Mouse (Mus musculus): ENCODE data around the gene Prkaa2. TPM values are rescaled to one million over a fixed set of nuclear protein-coding genes. Genes with fewer than 3 reads are reported as not detected.

Gene Prkaa2
- polyA plus RNA-seq, 1 experiment from 2014 or later, result 9.8 TPM

DNA sequence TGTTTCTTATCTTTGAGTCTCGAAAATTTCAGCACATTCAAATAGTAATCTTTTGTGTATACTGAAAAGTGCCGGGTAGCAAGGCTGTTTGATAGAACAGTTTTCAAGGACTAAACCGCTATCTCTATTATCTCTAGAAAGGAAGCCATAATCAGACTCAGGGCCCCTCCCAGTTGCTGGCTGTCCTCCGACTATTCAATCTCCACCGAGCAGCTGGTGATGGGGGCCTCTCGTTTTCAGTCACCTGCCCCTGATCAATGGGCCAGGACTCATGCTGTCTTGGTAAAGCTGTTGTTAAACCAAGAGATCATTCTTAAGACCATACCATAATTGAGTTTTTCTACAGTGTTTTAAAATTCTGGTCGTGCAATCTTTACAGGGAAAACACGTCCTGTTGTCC is 105.6 kb downstream of the Prkaa2 start:
- WGBS, result 79% methylated on average over 8 of the region's 8 CpGs
- no peaks in the 10 kb centered on the region for H3K4me1 ChIP-seq (replicated peaks)
- no peak for ATAC-seq
- H3K9ac ChIP-seq (replicated peaks), result no peak overlapping the region
- H3K27ac ChIP-seq, result no peak overlapping the region
- H3K4me3 ChIP-seq (replicated peaks), result no peak overlapping the region
- peaks cover 3% of the 10 kb centered on the region; the same call in 1 of the 2 replicates for H3K9me3 ChIP-seq
- no peaks in the 10 kb centered on the region for H3K36me3 ChIP-seq
- H3K27me3 ChIP-seq, result no peaks in the 10 kb centered on the region
- H3K4me2 ChIP-seq (replicated peaks), result no peak overlapping the region

DNA sequence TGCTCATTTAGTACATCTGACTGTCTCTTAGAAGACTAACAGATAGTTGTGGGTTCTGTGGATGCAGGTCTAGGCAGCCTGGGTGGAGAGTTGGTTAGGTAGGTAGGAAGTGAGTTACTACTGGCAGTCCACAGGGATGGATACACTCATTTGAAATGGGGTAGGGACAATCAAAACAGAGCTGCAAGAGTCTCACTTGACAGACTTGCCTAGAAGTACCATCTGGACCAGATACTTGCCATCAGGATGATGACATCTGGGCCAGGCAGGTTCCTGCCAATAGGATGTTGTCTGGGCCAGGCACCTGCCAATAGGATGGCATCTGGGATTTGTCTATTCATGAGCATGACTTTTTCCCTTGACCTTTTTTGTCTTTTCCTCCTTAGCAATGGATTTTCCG is 108.0 kb downstream of the Prkaa2 start:
- Histone ChIP-seq H3K27ac (no peak overlapping the region), H3K36me3 (no peaks in the 10 kb centered on the region), H3K4me2 (replicated peaks) (no peak overlapping the region), H3K9ac (replicated peaks) (no peak overlapping the region), H3K27me3 (no peaks in the 10 kb centered on the region), H3K4me1 (replicated peaks) (no peaks in the 10 kb centered on the region), H3K4me3 (replicated peaks) (no peak overlapping the region), H3K9me3 (no peaks in the 10 kb centered on the region)
- WGBS, result 62% methylated on average over 1 of the region's 1 CpGs
- ATAC-seq, result no peak

DNA sequence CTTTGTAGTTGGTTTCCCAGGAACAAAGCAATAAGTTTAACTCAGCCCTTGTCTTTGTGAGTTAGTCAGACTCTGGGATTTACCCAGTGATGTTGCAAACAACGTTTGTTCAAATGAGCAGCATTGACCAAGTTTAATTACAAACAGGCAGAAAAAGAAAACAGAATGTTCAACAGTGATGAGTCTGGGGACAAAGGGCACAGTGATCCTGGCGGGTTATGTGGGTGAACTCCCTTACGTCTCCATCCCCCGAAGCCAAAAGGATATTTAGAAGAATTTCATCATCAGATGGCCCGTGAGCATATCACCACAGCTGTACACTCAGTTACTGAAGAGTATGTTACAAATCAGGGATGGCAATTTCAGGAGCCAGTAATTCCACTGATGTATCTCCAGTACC is 110.0 kb downstream of the Prkaa2 start:
- H3K27me3 ChIP-seq, result no peaks in the 10 kb centered on the region
- WGBS, result 80% methylated on average over 5 of the region's 5 CpGs

DNA sequence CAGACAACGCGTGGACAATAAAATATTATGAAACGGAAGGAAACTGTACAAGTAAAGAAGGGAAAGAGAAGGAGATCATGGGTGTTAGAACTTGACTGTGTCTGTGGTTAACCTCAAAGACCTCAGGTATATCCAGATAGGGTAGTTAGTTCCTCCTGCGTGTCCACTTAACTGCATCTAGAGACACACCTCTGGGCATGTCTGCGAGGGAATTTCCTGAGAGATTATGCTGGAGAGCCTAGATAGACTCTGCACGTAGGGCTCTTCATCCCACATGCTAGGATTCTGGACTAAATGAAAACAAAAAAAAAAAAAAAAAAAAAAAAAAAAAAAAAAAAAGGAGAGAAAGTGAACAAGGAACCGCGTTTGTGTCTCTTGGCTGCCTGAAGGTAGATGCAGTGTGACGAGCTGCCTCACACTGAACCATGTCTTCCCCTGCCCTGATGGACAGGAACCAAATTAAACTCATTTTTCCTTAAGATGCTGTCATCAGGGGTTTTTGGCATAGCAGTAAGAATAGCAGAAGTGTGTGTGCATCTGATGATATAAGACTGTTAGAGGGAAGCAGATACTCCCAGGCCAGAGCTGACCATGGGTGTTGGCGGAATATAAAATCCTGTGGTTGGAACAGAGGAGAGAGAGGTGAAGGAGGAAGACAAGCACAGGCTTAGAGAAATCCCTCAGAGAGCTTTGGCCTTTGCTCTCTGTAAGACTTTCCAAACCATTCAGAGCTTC is 116.4 kb downstream of the Prkaa2 start:
- Histone ChIP-seq H3K4me1 (replicated peaks) (no peaks in the 10 kb centered on the region), H3K27me3 (no peaks in the 10 kb centered on the region), H3K27ac (no peak overlapping the region), H3K4me2 (replicated peaks) (no peak overlapping the region), H3K4me3 (replicated peaks) (no peak overlapping the region), H3K36me3 (no peaks in the 10 kb centered on the region), H3K9me3 (no peaks in the 10 kb centered on the region), H3K9ac (replicated peaks) (no peak overlapping the region)
- WGBS, result 94% methylated on average over 10 of the region's 10 CpGs
- ATAC-seq, result no peak

More for the DNA sequence above, 110.0 kb downstream of the Prkaa2 start:
- Histone ChIP-seq H3K4me1 (replicated peaks) (no peaks in the 10 kb centered on the region), H3K9me3 (no peaks in the 10 kb centered on the region), H3K4me3 (replicated peaks) (no peak overlapping the region), H3K9ac (replicated peaks) (no peak overlapping the region), H3K4me2 (replicated peaks) (no peak overlapping the region), H3K27ac (no peak overlapping the region), H3K36me3 (no peaks in the 10 kb centered on the region)
- no peak for ATAC-seq

DNA sequence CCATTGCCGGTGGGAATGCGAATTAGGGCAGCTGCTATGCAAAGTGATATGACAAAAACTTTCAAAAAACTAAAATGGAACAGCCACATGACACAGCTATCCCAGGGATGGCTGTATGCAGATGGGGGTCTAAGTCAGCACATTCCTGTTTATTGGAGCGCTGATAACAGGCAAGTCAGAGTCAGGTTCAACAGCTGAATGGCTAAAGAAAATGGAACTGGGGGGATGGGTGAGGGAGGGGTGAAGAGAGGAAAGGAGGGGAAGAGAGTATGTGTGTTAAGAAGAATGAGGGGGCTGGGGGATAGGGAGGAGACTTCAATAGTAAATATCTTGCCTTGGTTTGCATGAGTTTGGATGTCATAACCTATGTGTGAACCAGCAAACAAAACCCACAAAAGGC is 117.4 kb downstream of the Prkaa2 start:
- Histone ChIP-seq H3K27ac (no peak overlapping the region), H3K9me3 (no peaks in the 10 kb centered on the region), H3K27me3 (no peaks in the 10 kb centered on the region), H3K4me3 (replicated peaks) (no peak overlapping the region), H3K4me2 (replicated peaks) (no peak overlapping the region), H3K36me3 (no peaks in the 10 kb centered on the region), H3K9ac (replicated peaks) (no peak overlapping the region), H3K4me1 (replicated peaks) (no peaks in the 10 kb centered on the region)
- no peak for ATAC-seq
- 80% methylated on average over 3 of the region's 3 CpGs for WGBS

DNA sequence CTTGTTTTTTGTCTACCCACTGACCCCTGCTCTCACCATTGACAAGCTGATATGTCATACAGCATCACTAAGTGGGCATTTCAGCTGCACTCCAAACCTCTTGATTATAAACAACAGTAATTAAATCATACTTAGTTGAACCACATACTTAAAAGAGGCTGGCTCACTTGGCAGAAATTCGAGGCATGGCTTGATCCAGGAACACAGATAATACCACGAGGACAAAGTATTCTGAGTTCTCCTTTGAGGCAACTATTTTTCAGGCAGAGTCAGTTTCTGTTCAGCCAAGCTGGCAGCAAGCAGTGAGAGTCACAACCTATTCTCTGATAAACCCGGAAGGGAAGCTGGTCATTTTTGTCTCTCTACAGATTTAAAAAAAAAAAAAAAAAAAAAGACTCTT is 119.0 kb downstream of the Prkaa2 start:
- H3K9ac ChIP-seq (replicated peaks), result no peak overlapping the region
- no peak for ATAC-seq
- no peak overlapping the region for H3K4me2 ChIP-seq (replicated peaks)
- H3K4me3 ChIP-seq (replicated peaks), result no peak overlapping the region
- H3K27ac ChIP-seq, result no peak overlapping the region
- no peaks in the 10 kb centered on the region for H3K36me3 ChIP-seq
- 86% methylated on average over 3 of the region's 3 CpGs for WGBS
- no peaks in the 10 kb centered on the region for H3K9me3 ChIP-seq
- no peaks in the 10 kb centered on the region for H3K4me1 ChIP-seq (replicated peaks)
- H3K27me3 ChIP-seq, result no peaks in the 10 kb centered on the region

DNA sequence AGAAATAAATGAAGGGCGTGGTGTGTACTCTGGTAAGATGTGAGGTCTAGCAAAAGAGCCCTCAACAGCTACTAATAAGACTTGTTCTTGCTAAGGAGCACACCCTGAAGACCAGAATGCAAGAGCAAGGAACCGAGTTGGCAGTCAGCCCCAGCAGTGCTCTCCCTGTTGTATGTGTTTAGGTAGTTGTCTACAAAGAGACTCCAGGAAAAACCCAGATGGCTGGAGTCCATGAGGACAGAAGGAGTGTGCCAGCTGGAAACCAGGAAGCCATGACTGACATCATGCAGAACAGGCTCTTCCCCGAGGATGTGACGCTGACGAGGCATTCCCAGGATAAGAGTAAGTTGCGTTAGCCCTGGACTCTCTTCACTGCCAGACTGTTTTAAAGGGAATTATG is 119.7 kb downstream of the Prkaa2 start:
- H3K4me2 ChIP-seq (replicated peaks), result no peak overlapping the region
- H3K27ac ChIP-seq, result no peak overlapping the region
- WGBS, result 88% methylated on average over 6 of the region's 6 CpGs
- no peaks in the 10 kb centered on the region for H3K9me3 ChIP-seq
- H3K36me3 ChIP-seq, result no peaks in the 10 kb centered on the region
- H3K4me3 ChIP-seq (replicated peaks), result no peak overlapping the region
- ATAC-seq, result no peak
- no peaks in the 10 kb centered on the region for H3K27me3 ChIP-seq
- no peaks in the 10 kb centered on the region for H3K4me1 ChIP-seq (replicated peaks)
- H3K9ac ChIP-seq (replicated peaks), result no peak overlapping the region

DNA sequence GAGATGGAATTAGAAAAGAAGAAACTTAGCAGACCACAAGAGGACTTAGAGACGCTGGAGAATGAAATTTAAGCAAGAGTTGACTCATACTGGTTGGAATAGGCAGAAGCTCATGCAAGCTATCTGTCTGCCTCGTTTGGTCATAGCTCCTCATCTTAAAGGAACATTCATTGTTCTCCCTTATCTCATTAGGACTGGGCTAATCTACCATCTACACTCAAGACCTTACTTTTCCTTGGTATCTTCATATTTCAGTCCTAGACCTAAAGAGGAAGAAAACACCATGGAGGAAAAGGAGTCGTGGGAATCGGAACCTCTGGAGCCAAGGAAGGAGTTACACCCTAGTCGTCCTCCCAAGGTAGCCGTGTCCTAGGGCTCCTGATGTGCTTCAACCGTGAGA is 121.0 kb downstream of the Prkaa2 start:
- Histone ChIP-seq H3K27ac (no peak overlapping the region), H3K9me3 (no peaks in the 10 kb centered on the region), H3K4me1 (replicated peaks) (no peaks in the 10 kb centered on the region), H3K4me2 (replicated peaks) (no peak overlapping the region), H3K9ac (replicated peaks) (no peak overlapping the region), H3K27me3 (no peaks in the 10 kb centered on the region), H3K4me3 (replicated peaks) (no peak overlapping the region), H3K36me3 (no peaks in the 10 kb centered on the region)
- 95% methylated on average over 7 of the region's 7 CpGs for WGBS
- ATAC-seq, result no peak

DNA sequence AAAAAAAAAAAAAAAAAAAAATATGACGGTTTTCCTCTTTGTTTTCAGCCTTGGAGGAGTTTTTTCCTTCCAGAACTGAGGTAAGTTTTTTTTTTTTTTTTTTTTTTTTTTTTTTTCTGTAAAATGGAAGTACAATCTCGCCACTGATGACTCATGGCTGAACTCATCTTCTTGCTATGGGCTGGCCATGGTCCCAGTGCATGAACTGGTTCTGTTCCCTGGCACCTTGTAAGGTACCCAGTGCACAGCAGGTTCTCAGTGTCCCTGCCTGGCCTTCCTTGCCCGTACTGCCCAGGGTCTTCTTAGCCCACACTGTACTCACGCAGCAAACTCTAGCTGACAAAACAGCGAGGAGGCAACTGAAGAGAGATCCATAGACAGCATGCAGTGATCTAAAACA is 121.6 kb downstream of the Prkaa2 start:
- 89% methylated on average over 5 of the region's 5 CpGs for WGBS
- ATAC-seq, result no peak
- H3K27ac ChIP-seq, result no peak overlapping the region
- H3K36me3 ChIP-seq, result no peaks in the 10 kb centered on the region
- H3K4me3 ChIP-seq (replicated peaks), result no peak overlapping the region
- H3K9me3 ChIP-seq, result no peaks in the 10 kb centered on the region
- no peaks in the 10 kb centered on the region for H3K4me1 ChIP-seq (replicated peaks)
- no peak overlapping the region for H3K9ac ChIP-seq (replicated peaks)
- H3K27me3 ChIP-seq, result no peaks in the 10 kb centered on the region
- H3K4me2 ChIP-seq (replicated peaks), result no peak overlapping the region

DNA sequence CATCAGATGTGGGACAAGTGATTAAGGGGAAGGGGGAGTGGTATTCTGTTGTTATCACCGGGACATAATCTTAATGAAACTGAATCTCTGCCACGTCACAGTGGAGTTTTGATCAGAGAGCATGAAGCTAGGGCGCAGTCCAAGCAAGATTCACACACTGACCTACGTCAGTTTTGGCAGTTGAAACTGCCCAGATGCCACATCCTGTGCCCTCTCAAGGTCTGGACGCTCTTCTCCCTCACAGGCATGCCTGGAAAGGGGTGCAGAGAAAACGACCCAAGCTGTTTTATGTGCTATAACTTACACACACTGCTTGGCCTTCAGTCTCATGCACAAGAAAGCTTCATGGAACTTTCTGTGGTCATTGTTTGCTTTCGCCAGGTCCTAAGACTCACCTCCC is 122.1 kb downstream of the Prkaa2 start:
- no peak overlapping the region for H3K4me2 ChIP-seq (replicated peaks)
- no peaks in the 10 kb centered on the region for H3K4me1 ChIP-seq (replicated peaks)
- H3K27ac ChIP-seq, result no peak overlapping the region
- WGBS, result 80% methylated on average over 7 of the region's 7 CpGs
- H3K4me3 ChIP-seq (replicated peaks), result no peak overlapping the region
- no peak for ATAC-seq
- H3K27me3 ChIP-seq, result no peaks in the 10 kb centered on the region
- H3K9ac ChIP-seq (replicated peaks), result no peak overlapping the region
- H3K9me3 ChIP-seq, result no peaks in the 10 kb centered on the region
- no peaks in the 10 kb centered on the region for H3K36me3 ChIP-seq

DNA sequence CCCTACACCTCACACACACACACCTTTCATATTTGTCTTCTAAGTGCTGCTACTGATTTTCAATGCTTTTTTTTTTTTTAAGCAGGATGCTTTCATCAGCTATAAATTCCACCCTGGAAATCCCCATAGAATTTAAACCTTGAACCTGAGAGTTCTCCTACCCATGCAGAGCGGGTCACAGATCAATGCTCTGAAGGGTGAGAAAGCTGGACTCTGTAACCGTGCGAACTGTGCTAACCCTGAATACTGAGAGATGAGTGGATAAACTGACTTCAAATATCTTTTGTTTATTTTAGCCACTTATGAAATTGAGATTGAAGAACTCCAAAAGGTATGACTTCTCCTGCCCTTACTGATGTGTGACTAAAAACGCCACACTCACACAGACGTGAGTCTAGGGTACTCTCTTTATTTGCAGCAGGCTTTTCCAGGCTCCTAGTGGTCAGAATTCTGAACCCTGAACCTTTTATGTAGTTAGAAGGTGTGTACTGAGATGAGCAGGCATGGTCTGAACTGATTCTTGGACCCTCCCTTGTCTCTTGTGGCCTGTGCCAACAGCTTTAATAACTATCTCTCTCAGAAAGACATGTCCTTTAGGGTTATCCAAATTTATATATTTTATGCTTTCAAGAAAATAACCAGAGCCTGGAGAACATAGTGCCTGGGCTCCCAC is 123.6 kb downstream of the Prkaa2 start:
- Histone ChIP-seq H3K4me3 (replicated peaks) (no peak overlapping the region), H3K9me3 (no peaks in the 10 kb centered on the region), H3K27me3 (no peaks in the 10 kb centered on the region), H3K4me2 (replicated peaks) (no peak overlapping the region), H3K27ac (no peak overlapping the region), H3K9ac (replicated peaks) (no peak overlapping the region), H3K36me3 (no peaks in the 10 kb centered on the region), H3K4me1 (replicated peaks) (no peaks in the 10 kb centered on the region)
- no peak for ATAC-seq
- WGBS, result 87% methylated on average over 5 of the region's 5 CpGs

Measured in midbrain, embryonic 13.5 days (tissue).